Mouse (Mus musculus) cerebellum, adult (tissue): Measurements from ENCODE around the gene Sephs1.
A peak's percentile ranks its signal among the peaks of the same experiment; 100 is the strongest.
"Not testable (repeated sequence)": the region's sequence is repeated elsewhere in the genome, so short reads cannot be mapped to it uniquely, and the experiment has no call there.

Source experiments
- ATAC-seq: cut with Nextera tagmentation; 2 replicates; pipeline ENCODE4 v1.9.2; 2017; ENCODE audit warnings: mild to moderate bottlenecking, moderate library complexity, mixed read lengths; ENCODE audit not compliant: insufficient number of reproducible peaks, low FRiP score, low TSS enrichment

The Sephs1 gene

GRCm38 (mm10) chr2:4902346-4902745 lies 21.0 kb downstream of the Sephs1 start:
- ATAC-seq: no peak

GRCm38 (mm10) chr2:4907120-4907519 lies 25.8 kb downstream of the Sephs1 start:
- ATAC-seq: no peak

GRCm38 (mm10) chr2:4907916-4908315 lies 26.6 kb downstream of the Sephs1 start:
- ATAC-seq: no peak

GRCm38 (mm10) chr2:4908771-4909315 lies 27.5 kb downstream of the Sephs1 start:
- no peak for ATAC-seq

GRCm38 (mm10) chr2:4909909-4910308 lies 28.5 kb downstream of the Sephs1 start:
- ATAC-seq: no peak

- ATAC-seq: no peak
Measured at GRCm38 (mm10) chr2:4910521-4910920, 29.2 kb downstream of the Sephs1 start.

- ATAC-seq: no peak
Measured at GRCm38 (mm10) chr2:4913949-4914348, 32.6 kb downstream of the Sephs1 start.

GRCm38 (mm10) chr2:4916037-4916436 lies 34.7 kb downstream of the Sephs1 start:
- ATAC-seq: no peak

GRCm38 (mm10) chr2:4917326-4918021 lies 36.1 kb downstream of the Sephs1 start:
- ATAC-seq: peak; percentile 36; the same call in 1 of the 2 replicates

GRCm38 (mm10) chr2:4918860-4919739 lies 37.7 kb downstream of the Sephs1 start, which contains the start of gene Phyh:
Gene Phyh, plus strand, starts transcription at chr2:4919019.
- peak; percentile 89 for ATAC-seq

- ATAC-seq: no peak
Measured at GRCm38 (mm10) chr2:4921019-4921418, 39.7 kb downstream of the Sephs1 start.

- no peak for ATAC-seq
Measured at GRCm38 (mm10) chr2:4922476-4923164, 41.3 kb downstream of the Sephs1 start.

GRCm38 (mm10) chr2:4927391-4927790 lies 46.0 kb downstream of the Sephs1 start:
- no peak for ATAC-seq

GRCm38 (mm10) chr2:4929230-4929629 lies 47.9 kb downstream of the Sephs1 start:
- no peak for ATAC-seq

- no peak for ATAC-seq
Measured at GRCm38 (mm10) chr2:4934516-4934915, 53.2 kb downstream of the Sephs1 start.

GRCm38 (mm10) chr2:4937931-4938330 lies 56.6 kb downstream of the Sephs1 start:
- no peak for ATAC-seq

GRCm38 (mm10) chr2:4940861-4941260 lies 59.5 kb downstream of the Sephs1 start:
- ATAC-seq: no peak

GRCm38 (mm10) chr2:4949691-4950090 lies 68.3 kb downstream of the Sephs1 start:
- not testable (repeated sequence) for ATAC-seq

- no peak for ATAC-seq
Measured at GRCm38 (mm10) chr2:4950986-4951385, 69.6 kb downstream of the Sephs1 start.

- no peak for ATAC-seq
Measured at GRCm38 (mm10) chr2:4954216-4954760, 72.9 kb downstream of the Sephs1 start.
